Mouse (Mus musculus) heart, postnatal 0 days (tissue): ENCODE measurements around the gene Galnt14. TPM values are rescaled to one million over a fixed set of nuclear protein-coding genes. Genes with fewer than 3 reads are reported as not detected.

Source experiments
- ATAC-seq: fragments of 200-750 bp; cut with Nextera tagmentation; 2 replicates; pipeline ENCODE4 v1.8.0; 2017; ENCODE audit warnings: low read depth, moderate number of reproducible peaks, moderate library complexity; ENCODE audit not compliant: insufficient read depth
- DNase-seq: peaks from one replicate; pipeline ENCODE4 v3.0.0-alpha.2; 2016; ENCODE audit warnings: low spot score
- H3K27ac ChIP-seq: fragments of 300-500 bp; sonication (generic); 2 replicates; pipeline ENCODE4 v1.5.1; 2014; ENCODE audit warnings: low read depth, mild to moderate bottlenecking
- H3K27me3 ChIP-seq: fragments of 300-500 bp; sonication (generic); 2 replicates; pipeline ENCODE4 v1.6.1; 2014; ENCODE audit warnings: low read length, mixed read lengths; ENCODE audit not compliant: control insufficient read depth, insufficient read depth
- H3K36me3 ChIP-seq: fragments of 300-500 bp; sonication (generic); replicated peaks from 2 replicates; pipeline ENCODE4 v1.6.1; 2014; ENCODE audit warnings: low read length, mixed read lengths; ENCODE audit not compliant: control insufficient read depth, insufficient read depth
- H3K4me1 ChIP-seq: fragments of 300-500 bp; sonication (generic); 2 replicates; pipeline ENCODE4 v1.6.1; 2014; ENCODE audit warnings: antibody characterized with exemption; ENCODE audit not compliant: control insufficient read depth, insufficient read depth
- H3K4me2 ChIP-seq: fragments of 300-500 bp; sonication (generic); 2 replicates; pipeline ENCODE4 v1.6.1; 2014; ENCODE audit warnings: low read depth, mild to moderate bottlenecking, low read length, moderate library complexity
- H3K4me3 ChIP-seq: fragments of 300-500 bp; sonication (generic); 2 replicates; pipeline ENCODE4 v1.5.1; 2014; ENCODE audit warnings: low read depth, low read length
- H3K9ac ChIP-seq: fragments of 300-500 bp; sonication (generic); replicated peaks from 2 replicates; pipeline ENCODE4 v1.6.1; 2014; ENCODE audit warnings: low read depth, low read length, mixed read lengths
- H3K9me3 ChIP-seq: fragments of 300-500 bp; sonication (generic); replicated peaks from 2 replicates; pipeline ENCODE4 v1.6.1; 2016; ENCODE audit warnings: low read length; ENCODE audit not compliant: control insufficient read depth
- CTCF ChIP-seq: IDR thresholded peaks from 2 replicates; pipeline ENCODE4 v1.5.1; 2016; ENCODE audit warnings: antibody characterized with exemption, control low read depth, low read depth
- EP300 ChIP-seq: IDR thresholded peaks from 2 replicates; pipeline ENCODE4 v1.6.1; 2016; ENCODE audit warnings: antibody characterized with exemption, low read depth
- WGBS: fragments of 180-500 bp; shearing (Covaris S2); extraction: QIAGEN DNeasy Blood & Tissue Kit; methylation state at CpG from one replicate; pipeline ENCODE4 v1.1.7; 2014; 5-methylcytosine and 5-hydroxymethylcytosine counted together
- polyA plus RNA-seq: library from polyadenylated mRNA; unstranded; fragments of >200 nt; fragmentation: Nextera tagmentation; extraction: Ambion mirVana; gene quantifications from 2 replicates; pipeline ENCODE4 v1.2.1, GENCODE M21; 2015
- total RNA-seq: library from RNA; depleted of rRNA; stranded (reverse); fragments of >200 nt; gene quantifications from 2 replicates; pipeline ENCODE4 v1.2.3, GENCODE M21; 2014; ENCODE audit warnings: low replicate concordance; rRNA removed

Galnt14 gene
- total and polyA plus RNA-seq, 2 experiments from 2014 or later: 0.14 TPM; not detected in 1

GRCm38 (mm10) chr17:73456551-73456950, 253.7 kb downstream of the Galnt14 start:
- H3K9ac ChIP-seq: no peak overlapping the region
- H3K36me3 ChIP-seq: no peaks in the 10 kb centered on the region
- ATAC-seq (no peak), DNase-seq (no peak)
- no peaks in the 10 kb centered on the region for H3K4me1 ChIP-seq
- H3K4me2 ChIP-seq: no peak overlapping the region
- no peak overlapping the region for H3K27ac ChIP-seq
- H3K9me3 ChIP-seq: no peaks in the 10 kb centered on the region
- no peaks in the 10 kb centered on the region for H3K27me3 ChIP-seq
- H3K4me3 ChIP-seq: no peak overlapping the region
- WGBS: 70% methylated on average over 2 of the region's 2 CpGs
- TF ChIP-seq CTCF (no peak), EP300 (no peak)

GRCm38 (mm10) chr17:73453646-73454045, 256.6 kb downstream of the Galnt14 start:
- Histone ChIP-seq H3K4me3 (no peak overlapping the region), H3K36me3 (no peaks in the 10 kb centered on the region), H3K27me3 (no peaks in the 10 kb centered on the region), H3K9me3 (no peaks in the 10 kb centered on the region), H3K4me1 (no peaks in the 10 kb centered on the region), H3K9ac (no peak overlapping the region), H3K4me2 (no peak overlapping the region), H3K27ac (no peak overlapping the region)
- DNase-seq: no peak
- no peak for ATAC-seq
- TF ChIP-seq CTCF (no peak), EP300 (no peak)
- WGBS: 73% methylated on average over 3 of the region's 3 CpGs

GRCm38 (mm10) chr17:73452151-73452760, 258.0 kb downstream of the Galnt14 start:
- TF ChIP-seq CTCF (no peak), EP300 (no peak)
- Histone ChIP-seq H3K4me2 (no peak overlapping the region), H3K27ac (no peak overlapping the region), H3K36me3 (no peaks in the 10 kb centered on the region), H3K9ac (no peak overlapping the region), H3K9me3 (no peaks in the 10 kb centered on the region), H3K27me3 (no peaks in the 10 kb centered on the region), H3K4me1 (no peaks in the 10 kb centered on the region), H3K4me3 (no peak overlapping the region)
- no peak for ATAC-seq
- 82% methylated on average over 4 of the region's 4 CpGs for WGBS
- DNase-seq: no peak

- no peak overlapping the region for H3K4me3 ChIP-seq
- TF ChIP-seq CTCF (no peak), EP300 (no peak)
- H3K27ac ChIP-seq: no peak overlapping the region
- DNase-seq (no peak), ATAC-seq (no peak)
- no peak overlapping the region for H3K9ac ChIP-seq
- no peaks in the 10 kb centered on the region for H3K36me3 ChIP-seq
- H3K4me1 ChIP-seq: no peaks in the 10 kb centered on the region
- no peaks in the 10 kb centered on the region for H3K27me3 ChIP-seq
- H3K9me3 ChIP-seq: no peaks in the 10 kb centered on the region
- H3K4me2 ChIP-seq: no peak overlapping the region
These were observed 261.1 kb downstream of the Galnt14 start for GRCm38 (mm10) chr17:73449104-73449503.

Other genes starting within 250 kb of the Galnt14 start
- 4.2 and 6.7 TPM in 2 replicates for gene Ehd3, start 93.7 kb upstream of the Galnt14 start, total RNA-seq
- gene Ehd3, start 93.7 kb upstream of the Galnt14 start, polyA plus RNA-seq: 1.7 and 1.8 TPM in 2 replicates
- 7.8 and 20.4 TPM in 2 replicates for gene Xdh, start 239.7 kb upstream of the Galnt14 start, total RNA-seq
- 2.3 and 2.8 TPM in 2 replicates for gene Xdh, start 239.7 kb upstream of the Galnt14 start, polyA plus RNA-seq